Mouse (Mus musculus): ENCODE measurements around the gene Pafah1b2.

Pafah1b2 gene

DNA sequence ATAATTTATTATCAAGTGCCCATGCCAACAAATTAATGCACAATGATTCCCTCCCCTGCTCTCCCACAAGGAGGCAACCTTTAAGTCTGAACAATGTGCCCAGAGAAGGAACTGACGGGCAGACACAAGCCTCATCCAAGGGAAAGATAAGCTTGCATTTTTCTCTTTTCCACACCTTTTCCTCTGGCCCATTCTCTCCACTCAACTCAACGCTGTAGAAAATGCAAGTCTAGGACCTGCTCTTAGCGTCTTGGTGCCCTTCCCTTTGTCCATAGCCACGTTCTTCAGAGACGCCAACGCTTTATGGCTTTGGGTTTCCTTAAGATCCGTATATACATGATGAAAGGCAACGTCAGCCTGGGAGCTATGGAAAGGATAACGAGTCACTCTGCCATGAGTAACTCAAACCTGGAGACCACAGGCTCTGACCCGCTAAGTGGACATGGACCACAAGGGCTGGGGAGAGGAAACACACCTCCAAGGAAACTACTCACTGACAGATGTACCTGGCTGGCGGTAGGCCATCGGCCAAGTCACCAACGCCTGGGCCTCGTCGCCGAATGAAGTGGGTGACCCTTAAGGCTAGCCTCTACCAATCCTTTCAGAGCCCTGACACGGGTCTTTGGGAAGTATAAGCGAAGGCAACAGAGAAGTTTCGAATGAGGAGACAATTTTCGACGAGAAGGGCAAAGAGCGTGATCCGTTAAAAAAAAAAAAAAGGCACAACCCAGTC is 28.6 kb downstream of the Pafah1b2 start:
- in situ Hi-C loops (cut with MboI; ENCODE audit: unreplicated experiment in 2 of 2) = no loop called here

DNA sequence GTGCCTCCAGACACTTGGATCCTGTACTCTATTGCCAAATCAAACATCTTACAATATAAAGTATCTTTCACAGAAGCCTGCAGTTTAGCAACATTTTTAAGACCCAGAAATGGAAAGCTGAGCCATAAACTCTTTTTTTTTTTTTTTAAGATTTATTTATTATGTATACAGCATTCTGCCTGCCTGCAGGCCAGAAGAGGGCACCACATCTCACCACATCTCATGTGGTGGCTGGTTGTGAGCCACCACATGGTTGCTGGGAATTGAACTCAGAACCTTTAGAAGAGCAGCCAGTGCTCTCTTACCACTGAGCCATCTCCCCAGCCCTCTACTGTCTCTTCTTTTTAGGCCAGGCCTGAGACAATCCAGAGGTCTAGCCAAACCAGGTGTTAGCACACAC is 31.2 kb downstream of the Pafah1b2 start:
- in situ Hi-C loops (cut with MboI; ENCODE audit: unreplicated experiment in 2 of 2) = no loop called here

DNA sequence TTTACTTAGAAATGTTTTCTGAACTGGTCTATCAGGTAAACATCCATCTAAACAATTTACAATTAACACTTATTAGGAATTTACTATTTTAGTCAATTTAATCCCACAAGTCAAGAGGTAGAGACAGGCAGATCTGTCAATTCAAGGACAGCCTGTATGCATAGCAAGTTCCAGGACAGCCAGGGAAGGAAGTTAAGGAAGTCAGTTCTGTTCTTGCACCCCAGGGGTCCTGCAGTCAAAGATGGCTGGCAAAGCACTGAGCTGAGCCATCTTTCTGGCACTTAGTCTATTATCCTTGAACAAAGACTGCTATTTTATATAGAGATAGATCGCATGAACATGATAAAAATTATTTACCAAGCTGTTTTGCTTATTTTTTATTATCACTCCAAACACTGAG is 31.9 kb downstream of the Pafah1b2 start:
- in situ Hi-C loops (cut with MboI; ENCODE audit: unreplicated experiment in 2 of 2) = no loop called here

DNA sequence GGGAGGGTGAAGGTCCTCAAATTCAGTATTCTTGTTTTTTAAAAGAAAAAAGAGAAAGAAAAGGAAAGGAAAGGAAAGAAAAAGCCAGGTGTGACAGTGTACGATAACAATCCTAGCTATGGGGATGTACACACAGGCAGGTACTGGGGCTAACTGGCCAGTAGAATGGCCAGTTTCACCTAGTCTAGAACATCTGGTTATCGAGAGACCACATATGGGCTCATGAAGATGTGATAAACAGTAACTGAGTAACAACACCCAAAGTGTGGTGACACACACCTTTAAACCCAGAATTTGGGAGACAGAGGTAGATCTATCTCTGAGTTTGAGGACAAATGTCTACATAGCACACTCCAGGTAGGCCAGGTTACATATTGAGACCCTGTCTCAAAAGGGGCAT is 32.7 kb downstream of the Pafah1b2 start:
- in situ Hi-C loops (cut with MboI; ENCODE audit: unreplicated experiment in 2 of 2) = no loop called here

DNA sequence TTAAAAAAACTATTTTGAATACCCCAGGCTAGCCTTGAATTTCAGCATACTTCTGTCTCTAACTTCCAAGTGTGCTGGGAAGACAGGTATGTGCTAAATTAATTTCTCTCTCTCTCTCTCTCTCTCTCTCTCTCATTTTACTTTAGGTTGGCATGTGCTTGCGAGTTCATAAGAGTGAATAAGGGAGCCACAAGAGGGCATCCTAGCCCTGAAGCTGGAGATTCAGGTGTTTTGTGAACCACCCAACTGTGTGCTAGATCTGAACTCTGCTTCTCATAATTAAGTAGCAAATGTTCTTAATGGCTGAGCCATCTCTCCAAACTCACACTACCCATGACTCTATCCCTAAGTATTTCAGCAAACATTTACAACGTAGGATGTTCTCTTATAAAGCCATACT is 35.6 kb downstream of the Pafah1b2 start:
- in situ Hi-C loops (cut with MboI; ENCODE audit: unreplicated experiment in 2 of 2) = no loop called here

DNA sequence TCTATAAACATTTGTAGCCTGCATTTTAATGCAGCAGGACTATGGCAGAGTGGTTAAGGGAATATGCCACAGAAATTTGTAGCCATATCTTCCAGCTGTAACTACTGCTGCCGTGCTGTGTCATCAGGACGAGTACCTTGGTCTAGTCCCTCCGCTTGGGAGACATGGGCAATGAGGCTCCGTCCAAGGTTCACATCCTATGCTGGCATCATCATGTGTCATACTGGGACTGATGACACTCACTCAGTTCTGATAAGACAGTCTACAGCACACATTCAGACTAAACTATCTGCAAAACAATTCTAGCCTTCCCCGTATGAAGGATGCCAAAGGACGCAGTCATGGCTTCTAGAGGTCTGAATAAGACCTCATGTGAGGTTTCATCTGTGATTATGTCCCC is 48.9 kb downstream of the Pafah1b2 start:
- in situ Hi-C loops (cut with MboI; ENCODE audit: unreplicated experiment in 2 of 2) = no loop called here

DNA sequence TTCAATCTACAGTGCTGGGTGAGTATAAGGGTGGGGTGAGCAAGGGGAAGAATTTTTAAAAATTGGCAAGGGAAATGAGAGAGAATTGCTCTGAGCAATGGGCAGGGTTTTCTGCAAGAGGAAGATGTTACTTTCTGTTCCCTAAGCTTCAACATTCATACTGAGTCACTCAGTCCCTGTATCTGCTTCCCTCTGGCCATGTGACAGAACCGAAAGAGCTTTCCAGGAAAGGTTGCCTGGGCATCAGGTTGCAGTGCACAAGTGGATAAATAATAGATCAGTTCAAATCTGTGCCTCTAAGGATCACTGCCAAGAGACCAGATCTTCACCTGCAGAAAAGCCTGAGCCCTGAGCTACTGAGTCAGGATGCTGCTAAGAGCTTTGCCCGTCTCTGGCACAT is 50.6 kb downstream of the Pafah1b2 start:
- in situ Hi-C loops (cut with MboI; ENCODE audit: unreplicated experiment in 2 of 2) = no loop called here

DNA sequence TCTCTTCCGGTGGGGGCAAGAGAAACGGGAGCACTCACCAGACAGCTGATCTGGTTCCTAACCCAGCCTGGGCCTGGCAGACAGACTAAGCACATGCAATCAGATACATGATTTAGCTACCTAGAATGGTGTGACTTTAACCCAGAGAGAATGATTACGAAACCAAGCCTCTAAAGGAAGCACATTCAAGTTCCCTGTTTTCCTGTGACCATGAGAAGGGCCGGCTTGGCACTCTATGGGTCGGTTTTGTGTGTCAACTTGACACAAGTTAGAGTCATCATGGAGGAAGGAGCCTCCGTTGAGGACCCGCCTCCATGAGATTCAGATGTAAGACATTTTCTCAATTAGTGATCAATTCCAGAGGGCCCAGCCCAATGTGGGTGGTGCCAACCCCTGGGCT is 52.8 kb downstream of the Pafah1b2 start:
- in situ Hi-C loops (cut with MboI; ENCODE audit: unreplicated experiment in 2 of 2) = no loop called here

DNA sequence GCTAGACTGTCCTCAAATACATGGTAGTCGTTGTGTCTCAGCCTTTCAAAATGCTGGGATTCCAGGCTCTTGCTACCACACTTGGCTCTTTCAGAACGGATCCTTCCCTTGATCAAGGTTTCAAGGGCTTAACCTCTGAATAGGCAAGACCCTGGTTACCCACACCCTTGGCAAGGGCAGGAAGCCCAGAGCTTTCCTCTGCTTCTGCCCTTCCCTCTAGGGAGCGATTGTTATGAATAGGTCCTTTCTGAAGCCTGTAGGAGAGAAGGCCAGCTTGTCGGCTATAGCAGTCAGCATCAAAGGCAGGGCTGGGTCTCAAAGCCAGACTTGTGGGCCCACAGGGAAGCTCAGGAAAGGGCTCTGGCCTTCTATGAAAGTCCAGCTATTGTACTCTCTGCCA is 53.6 kb downstream of the Pafah1b2 start:
- in situ Hi-C loops (cut with MboI; ENCODE audit: unreplicated experiment in 2 of 2) = no loop called here

DNA sequence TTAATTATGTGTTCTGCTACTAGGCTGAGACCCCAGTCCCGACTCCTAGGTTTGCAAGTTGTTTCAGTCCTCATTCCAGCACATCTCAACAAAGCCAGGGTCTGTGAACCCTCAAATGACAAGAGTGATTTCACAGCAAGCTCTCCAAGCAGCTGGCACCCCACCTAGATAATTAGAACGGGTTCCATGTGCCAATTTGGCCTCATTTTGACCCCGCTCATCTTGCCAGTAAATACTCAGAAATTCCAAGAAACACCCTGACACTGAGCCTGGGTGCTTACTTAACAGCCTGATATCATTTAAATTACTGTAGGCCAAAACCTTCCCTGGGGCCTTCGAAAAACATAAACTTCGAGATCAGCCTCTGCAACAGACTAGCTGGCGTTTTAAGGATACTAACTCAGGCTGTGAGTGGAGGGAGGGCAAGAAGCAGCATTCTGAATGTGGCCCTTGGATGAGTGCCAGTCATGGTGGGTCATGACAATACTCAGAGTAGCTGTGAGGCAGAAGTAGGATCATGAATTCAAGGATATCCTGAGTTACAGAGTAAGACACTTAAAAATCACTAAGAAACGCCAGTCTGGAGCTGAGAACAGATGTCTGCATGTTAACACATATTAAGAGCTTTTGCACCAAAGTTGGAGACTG is 54.3 kb downstream of the Pafah1b2 start:
- in situ Hi-C loops (cut with MboI; ENCODE audit: unreplicated experiment in 2 of 2) = no loop called here

DNA sequence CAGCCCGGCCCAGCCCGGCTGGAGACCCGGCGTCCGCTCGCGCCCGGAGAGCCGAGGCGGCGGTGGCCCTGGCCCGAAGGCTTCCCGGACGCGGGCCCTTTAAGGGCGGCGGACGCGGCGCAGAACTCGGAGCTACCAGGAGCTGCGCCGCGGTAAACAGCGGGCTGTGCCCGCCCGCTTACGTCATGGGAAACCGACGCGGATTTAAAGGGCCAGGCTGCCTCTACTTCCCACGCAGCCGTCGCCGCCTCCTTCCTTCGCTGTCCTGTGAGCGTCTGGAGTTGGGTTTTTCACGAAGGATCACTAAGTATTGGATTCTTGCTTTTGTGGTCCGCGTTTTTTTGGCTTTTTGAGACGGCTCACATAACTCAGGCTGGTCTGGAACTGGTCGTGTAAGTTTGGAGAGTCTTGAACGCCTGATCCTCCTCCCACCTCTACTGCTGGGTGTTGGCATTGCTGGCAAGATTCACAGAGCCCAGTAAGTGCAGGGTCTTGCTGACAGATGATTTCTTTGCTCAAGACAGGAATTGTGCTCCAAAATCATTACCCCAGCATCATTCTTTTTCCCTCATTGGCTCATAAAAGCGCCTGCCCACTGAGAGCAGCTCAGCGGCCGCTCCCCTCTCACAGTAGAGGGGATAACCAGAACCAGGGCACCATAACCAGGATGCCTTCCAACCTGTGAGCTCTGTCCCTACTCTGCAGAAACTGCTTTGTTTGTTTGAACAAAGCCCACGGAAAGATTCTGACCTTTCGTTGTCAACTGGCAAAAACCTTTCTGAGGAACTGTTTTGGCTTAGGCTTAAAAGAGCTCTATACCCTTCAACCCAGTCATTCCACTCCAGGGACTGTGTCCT is 57.2 kb downstream of the Pafah1b2 start, which contains the start of gene Sidt2:
Gene Sidt2, minus strand, starts transcription at position 152 of the 857 bp plus-strand sequence.
- in situ Hi-C loops (cut with MboI; ENCODE audit: unreplicated experiment in 2 of 2) = no loop called here

DNA sequence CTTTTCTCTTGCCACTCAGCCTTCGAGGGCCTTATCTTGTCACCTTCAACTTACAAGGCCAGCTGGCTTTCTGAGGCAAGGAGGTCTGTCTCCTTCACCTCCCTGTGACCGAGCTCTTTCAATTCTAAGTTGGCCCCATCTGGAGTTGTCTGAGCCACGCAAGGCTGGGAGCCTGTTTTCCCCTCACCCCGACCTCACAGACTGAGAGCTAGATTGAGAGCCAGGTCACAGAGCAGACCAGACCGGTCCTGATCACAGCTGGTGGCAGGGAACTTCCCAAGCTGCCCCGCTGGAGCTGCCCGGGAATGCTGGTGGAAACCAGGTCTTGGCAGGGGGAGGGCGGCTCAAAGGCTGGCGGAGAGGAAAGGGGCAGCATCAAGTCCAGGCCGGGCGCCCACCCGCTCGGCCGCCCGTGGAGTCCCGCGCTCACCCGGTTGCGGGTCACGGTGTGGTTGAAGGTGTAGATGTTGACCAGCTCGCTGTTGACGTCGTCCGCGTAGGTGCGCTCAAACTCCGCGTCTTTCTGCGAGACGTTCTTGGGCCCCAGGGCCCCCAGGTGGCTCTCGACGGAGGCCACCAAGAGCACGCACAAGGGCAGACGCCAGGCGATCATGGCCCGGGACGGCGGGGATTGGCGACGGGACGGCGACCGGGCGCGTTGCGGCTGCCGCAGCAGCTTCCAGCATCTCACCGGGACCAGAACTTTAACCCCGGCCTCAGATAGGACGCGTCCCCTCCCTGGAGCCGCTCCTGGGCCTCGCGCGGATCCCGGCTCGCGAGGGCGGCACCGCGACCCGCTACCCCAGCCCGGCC is 58.0 kb downstream of the Pafah1b2 start:
- in situ Hi-C loops (cut with MboI; ENCODE audit: unreplicated experiment in 2 of 2) = no loop called here

DNA sequence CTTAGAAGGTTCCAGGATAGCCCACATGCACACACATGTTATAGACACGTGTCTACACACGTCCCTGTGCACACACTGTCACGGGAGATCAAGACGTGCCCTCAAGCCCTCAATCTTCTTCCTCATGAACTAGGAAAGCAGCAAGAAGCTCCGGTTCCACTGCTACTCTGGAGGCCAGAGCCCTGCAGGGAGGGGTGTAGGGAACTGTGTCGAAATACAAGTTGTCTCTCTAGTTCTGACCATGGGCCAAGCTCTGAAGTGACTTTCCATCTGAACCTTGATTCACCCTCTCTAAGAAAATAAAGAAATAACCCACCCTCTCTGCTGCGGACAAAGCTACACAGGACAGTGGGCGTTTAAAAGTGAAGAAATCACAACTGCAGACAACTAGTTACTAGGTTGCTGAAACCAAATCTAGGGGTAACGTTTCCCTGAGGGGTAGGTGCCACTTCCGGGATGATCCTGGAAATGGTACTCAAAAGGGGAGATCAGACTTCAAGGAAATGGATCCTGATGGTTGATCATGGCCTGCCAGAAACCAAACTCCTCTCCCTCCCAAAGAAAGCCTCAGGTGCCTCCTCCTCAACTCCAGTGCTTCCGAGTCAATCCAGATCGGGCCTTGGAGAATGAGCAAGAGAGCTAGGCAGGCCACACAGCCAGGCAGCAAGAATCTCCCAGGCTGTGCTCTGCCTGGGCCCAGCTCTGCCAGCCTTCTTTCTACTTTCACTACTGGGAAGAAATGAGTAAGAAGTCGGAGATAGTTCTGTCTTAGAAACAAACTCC is 58.8 kb downstream of the Pafah1b2 start:
- in situ Hi-C loops (cut with MboI; ENCODE audit: unreplicated experiment in 2 of 2) = no loop called here

DNA sequence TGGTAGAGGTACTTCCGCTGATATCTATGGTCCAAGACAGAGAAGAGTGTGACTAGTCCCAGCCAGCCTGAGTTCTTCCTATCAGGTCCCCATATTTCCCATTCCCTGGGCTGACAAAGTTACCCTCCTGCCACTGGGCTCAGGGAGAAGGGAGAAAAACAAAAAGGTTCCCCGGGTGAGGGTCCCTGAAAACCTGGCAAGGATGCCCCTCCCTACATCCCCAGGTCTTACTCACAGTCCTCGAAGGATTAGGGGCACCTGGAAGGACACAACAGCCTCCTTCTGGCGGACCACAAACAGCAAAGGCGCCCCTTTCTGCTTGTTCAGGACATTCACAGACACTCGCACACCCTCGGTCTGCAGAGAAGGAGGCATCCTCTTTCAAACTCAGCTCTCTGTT is 59.6 kb downstream of the Pafah1b2 start:
- in situ Hi-C loops (cut with MboI; ENCODE audit: unreplicated experiment in 2 of 2) = no loop called here

DNA sequence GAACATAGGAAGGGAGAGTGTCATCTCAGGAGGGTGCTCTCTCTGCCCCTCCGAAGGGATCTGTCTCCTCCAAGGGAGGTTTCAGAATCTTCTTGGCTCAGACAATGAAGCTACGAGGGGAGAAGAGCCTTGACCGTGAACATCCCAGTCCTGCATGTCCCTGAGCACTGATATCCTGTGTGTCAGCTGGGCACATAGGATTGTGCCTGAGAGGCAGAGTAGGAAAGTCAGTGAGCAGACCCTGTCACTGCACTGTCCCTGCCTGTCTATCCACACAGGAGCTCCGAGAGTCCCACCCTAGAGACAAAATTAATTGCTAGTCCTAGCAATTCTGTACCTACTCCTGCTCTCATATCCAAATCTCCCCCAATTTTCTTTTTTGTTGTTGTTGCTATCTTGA is 60.4 kb downstream of the Pafah1b2 start:
- in situ Hi-C loops (cut with MboI; ENCODE audit: unreplicated experiment in 2 of 2) = no loop called here

DNA sequence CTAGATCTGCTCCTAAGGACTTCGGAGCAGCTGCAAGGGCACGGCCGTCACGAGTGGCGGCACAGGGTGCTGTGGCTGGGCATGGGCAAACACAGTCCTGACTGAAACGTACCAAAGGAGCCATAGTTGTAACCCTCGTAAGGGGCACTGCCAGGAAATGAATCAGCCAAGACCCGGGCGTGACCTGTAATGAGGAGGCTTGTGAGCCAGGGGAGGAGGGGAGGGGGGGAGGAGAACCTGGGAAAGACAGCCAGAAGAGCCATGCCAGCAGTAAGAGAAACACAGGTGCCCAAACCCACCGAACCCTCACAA is 65.7 kb downstream of the Pafah1b2 start:
- in situ Hi-C loops (cut with MboI; ENCODE audit: unreplicated experiment in 2 of 2) = loop anchor here in 1 of 2 experiments (25.0 kb wide), 1 partner anchor 535 kb away; no protein-coding TSS in a partner anchor

DNA sequence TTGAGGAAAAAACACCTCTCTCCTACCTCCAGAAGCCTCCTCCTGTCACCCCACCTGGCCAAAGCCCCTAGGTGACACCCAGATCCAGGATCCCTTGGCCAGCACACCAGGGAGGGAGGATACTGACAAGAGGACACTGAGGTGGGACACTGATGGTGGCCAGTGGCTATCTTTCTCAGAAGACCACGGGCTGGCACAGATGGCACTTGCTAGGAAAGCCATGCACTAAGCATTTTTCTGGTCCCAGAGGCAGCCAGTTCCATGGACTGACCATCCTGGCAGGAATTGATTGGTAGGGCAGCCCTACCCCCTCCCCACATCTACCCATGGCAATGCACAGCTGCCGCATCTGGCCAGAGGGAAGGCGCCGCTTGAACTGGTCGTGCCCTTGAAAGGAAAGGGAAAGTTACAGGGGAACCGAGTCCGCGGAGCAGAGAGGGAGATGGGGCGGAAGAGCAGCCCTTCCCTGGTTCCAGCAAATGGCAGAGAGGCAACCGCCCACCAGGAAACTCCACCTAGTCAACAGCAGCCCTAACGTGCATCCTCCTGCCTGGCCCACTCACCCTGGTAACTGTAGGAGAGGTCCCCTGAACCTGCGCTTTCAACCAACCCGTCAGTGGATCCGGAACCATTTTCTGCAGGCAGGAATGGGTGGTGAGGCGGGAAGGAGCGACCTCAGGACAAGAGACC is 66.2 kb downstream of the Pafah1b2 start:
- in situ Hi-C loops (cut with MboI; ENCODE audit: unreplicated experiment in 2 of 2) = loop anchor here in 1 of 2 experiments (25.0 kb wide), 1 partner anchor 534 kb away; no protein-coding TSS in a partner anchor

DNA sequence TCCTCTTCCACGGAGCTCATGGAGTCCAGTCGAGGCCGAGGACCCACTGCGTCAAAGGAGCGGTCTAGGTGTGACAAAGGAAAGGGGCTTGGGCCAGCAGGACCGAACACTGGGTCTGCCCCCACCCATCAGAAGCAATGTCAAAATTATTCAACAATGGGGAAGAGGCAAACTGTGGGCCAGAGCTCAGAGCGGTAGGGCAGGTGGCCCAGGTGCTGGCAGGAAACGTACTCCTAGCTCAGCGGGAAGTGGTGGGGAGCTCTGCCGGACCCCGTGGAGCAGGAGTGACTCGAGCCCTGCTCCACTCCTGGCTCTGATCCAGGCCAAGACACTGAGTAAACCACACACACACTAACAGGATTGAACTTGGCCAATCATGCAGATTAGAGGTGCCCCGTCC is 66.8 kb downstream of the Pafah1b2 start:
- in situ Hi-C loops (cut with MboI; ENCODE audit: unreplicated experiment in 2 of 2) = loop anchor here in 1 of 2 experiments (25.0 kb wide), 1 partner anchor 533 kb away; no protein-coding TSS in a partner anchor
